Mouse (Mus musculus): ENCODE data around the gene Cox5b. TPM values are rescaled to one million over a fixed set of nuclear protein-coding genes. Genes with fewer than 3 reads are reported as not detected.
"Not testable (repeated sequence)": the region's sequence is repeated elsewhere in the genome, so short reads cannot be mapped to it uniquely, and the experiment has no call there.

Gene Cox5b
- 100 to 1,000 TPM; 586 to 651 TPM for total RNA-seq (2021)
- long read RNA-seq, experiment 1, transcript Cox5b-204 (4 exons, 865 nt): major isoform, 247 of 280 reads
- long read RNA-seq, experiment 1, partial matches to known transcripts: 20 of 280 reads
- long read RNA-seq, experiment 1, other reads (novel, unspliced or antisense): 11 of 280 reads
- long read RNA-seq, experiment 2, transcript Cox5b-204 (4 exons, 865 nt): major isoform, 283 of 300 reads
- long read RNA-seq, experiment 2, partial matches to known transcripts: 9 of 300 reads
- long read RNA-seq, experiment 2, other reads (novel, unspliced or antisense): 6 of 300 reads

- DNase-seq (ENCODE audit: low spot score in 2 of 2): peak; percentile 97 to 98
Measured at GRCm38 (mm10) chr1:36691271-36692155, at the start of gene Cox5b. Cox5b (plus strand) TSS chr1:36691449.

- DNase-seq (ENCODE audit: low spot score in 2 of 2): no peak
Measured at GRCm38 (mm10) chr1:36643957-36644614, 47.2 kb upstream of the Cox5b start.

GRCm38 (mm10) chr1:36644615-36645007 lies 46.6 kb upstream of the Cox5b start:
- DNase-seq (ENCODE audit: low spot score in 2 of 2): no peak

GRCm38 (mm10) chr1:36646285-36646684 lies 45.0 kb upstream of the Cox5b start:
- no peak for DNase-seq (ENCODE audit: low spot score in 2 of 2)

- no peak for DNase-seq (ENCODE audit: low spot score in 2 of 2)
Measured at GRCm38 (mm10) chr1:36647631-36648030, 43.6 kb upstream of the Cox5b start.

GRCm38 (mm10) chr1:36655039-36655438 lies 36.2 kb upstream of the Cox5b start:
- DNase-seq (ENCODE audit: low spot score in 2 of 2): no peak

- DNase-seq (ENCODE audit: low spot score in 2 of 2): no peak
Measured at GRCm38 (mm10) chr1:36656233-36656632, 35.0 kb upstream of the Cox5b start.

- no peak for DNase-seq (ENCODE audit: low spot score in 2 of 2)
Measured at GRCm38 (mm10) chr1:36657658-36658415, 33.4 kb upstream of the Cox5b start.

- DNase-seq (ENCODE audit: low spot score in 2 of 2): no peak
Measured at GRCm38 (mm10) chr1:36658621-36659399, 32.4 kb upstream of the Cox5b start.

GRCm38 (mm10) chr1:36664457-36664856 lies 26.8 kb upstream of the Cox5b start:
- peak in 1 of 2 experiments; percentile 12 for DNase-seq (ENCODE audit: low spot score in 2 of 2)

GRCm38 (mm10) chr1:36665165-36665723 lies 26.0 kb upstream of the Cox5b start:
- no peak for DNase-seq (ENCODE audit: low spot score in 2 of 2)

- DNase-seq (ENCODE audit: low spot score in 2 of 2): no peak
Measured at GRCm38 (mm10) chr1:36665934-36666333, 25.3 kb upstream of the Cox5b start.

- DNase-seq (ENCODE audit: low spot score in 2 of 2): not testable (repeated sequence)
Measured at GRCm38 (mm10) chr1:36668007-36668406, 23.2 kb upstream of the Cox5b start.

GRCm38 (mm10) chr1:36670256-36670655 lies 21.0 kb upstream of the Cox5b start:
- DNase-seq (ENCODE audit: low spot score in 2 of 2): no peak

- no peak for DNase-seq (ENCODE audit: low spot score in 2 of 2)
Measured at GRCm38 (mm10) chr1:36671260-36671659, 20.0 kb upstream of the Cox5b start.

- DNase-seq (ENCODE audit: low spot score in 2 of 2): no peak
Measured at GRCm38 (mm10) chr1:36672648-36673350, 18.4 kb upstream of the Cox5b start.

- DNase-seq (ENCODE audit: low spot score in 2 of 2): no peak
Measured at GRCm38 (mm10) chr1:36674936-36675335, 16.3 kb upstream of the Cox5b start.

GRCm38 (mm10) chr1:36680893-36681292 lies 10.4 kb upstream of the Cox5b start:
- no peak for DNase-seq (ENCODE audit: low spot score in 2 of 2)

All from left cerebral cortex, adult 18-20 months (tissue).